Mouse (Mus musculus) right cerebral cortex, postnatal 36 days (tissue): ENCODE measurements around the gene Amn1.
"Not testable (repeated sequence)": the region's sequence is repeated elsewhere in the genome, so short reads cannot be mapped to it uniquely, and the experiment has no call there.

Source experiments
- DNase-seq, 2 experiments: peaks; one replicate each; pipeline ENCODE4 v3.0.0; 2022; ENCODE audit warnings: low spot score in 2 of 2, mixed read lengths in 1 of 2

The Amn1 gene

DNA sequence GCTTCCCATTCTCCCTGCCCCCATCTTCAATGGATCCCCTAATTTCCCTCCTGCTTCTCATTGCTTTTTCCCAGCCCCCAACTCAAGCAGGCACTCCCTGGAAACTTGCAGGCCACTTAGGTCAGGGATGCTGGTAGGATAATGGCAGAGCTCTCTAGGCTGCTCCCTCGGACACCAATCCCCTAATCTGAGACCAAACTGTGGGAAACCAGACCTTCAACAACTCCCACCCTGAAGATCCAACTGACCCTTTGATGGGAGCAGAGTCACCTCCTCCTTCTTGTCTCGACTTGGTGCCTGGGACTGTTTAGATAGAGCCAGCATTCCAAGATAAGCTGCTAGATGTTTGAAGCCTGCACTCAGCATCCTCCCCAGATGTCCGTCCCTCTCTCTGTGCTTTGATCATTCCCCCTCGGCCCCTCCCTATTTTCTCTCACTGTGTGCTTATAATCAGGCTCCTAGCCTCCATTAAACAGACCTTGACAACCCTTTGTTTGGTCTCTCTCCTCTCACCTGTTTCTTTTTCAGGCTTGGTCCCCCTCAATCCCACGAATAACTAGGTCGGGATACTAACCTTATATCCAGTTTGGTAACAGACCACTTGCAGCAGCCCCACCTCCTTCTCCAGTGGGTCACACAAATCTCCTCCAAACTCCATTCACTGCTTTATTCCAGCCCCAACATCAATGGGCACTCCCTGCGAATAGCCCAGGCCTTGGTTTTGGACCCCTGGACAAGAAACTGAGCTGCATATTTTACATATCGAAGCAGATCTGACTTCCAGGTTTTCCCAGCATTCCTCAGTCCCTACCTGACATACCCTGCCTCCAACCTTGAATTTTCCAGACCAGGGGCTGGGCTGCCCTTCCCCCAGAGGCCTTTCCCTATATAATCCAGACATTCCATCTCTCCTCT lies 34.1 kb downstream of the Amn1 start:
- no peak for DNase-seq

DNA sequence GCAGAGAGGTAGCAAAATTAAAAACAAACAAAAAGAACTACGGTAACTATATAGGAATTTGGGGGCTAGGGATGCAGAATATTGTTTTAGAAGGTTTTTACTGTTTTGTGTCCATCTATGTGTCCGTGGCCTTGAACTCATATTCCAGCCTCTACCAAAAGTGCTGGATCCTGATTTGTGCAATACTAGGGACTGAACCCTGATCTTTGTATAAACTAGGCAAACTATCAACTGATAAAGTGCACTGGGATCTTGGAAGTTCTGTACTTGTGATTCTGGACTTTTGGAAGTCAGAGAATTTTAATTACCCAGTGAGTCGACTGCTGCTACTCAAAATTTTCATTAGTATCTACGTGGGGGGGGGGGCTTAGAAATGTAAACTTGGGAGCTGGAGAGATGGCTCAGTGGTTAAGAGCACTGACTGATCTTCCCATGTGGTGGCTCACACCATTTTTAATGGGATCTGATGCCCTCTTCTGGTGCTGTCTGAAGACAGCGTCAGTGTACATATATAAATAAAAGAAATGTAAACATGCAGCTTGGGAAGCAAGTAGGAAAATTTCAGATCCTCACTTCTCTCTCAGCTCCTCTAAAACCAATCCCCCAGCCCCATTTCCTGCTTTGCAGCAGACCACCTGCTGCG lies 34.9 kb downstream of the Amn1 start:
- DNase-seq: no peak

DNA sequence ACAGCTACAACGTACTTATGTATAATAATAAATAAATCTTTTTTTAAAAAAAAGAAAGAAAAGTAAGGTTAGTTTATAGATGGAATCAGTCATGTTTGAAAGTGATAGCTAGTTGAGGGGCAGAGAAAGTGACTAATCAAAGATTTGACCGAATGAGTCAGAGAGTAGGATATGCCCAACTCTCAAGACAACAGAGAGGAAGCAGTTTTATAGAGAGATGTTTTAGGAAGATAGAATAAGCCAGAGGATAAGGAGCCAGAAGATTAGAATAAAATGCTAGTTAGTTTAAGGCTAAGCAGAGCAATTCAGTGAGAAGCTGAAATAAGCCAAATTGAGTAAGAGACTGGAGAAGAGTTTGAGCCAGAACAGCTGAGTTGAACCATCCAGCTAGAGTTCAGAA lies 36.4 kb downstream of the Amn1 start:
- DNase-seq: no peak

DNA sequence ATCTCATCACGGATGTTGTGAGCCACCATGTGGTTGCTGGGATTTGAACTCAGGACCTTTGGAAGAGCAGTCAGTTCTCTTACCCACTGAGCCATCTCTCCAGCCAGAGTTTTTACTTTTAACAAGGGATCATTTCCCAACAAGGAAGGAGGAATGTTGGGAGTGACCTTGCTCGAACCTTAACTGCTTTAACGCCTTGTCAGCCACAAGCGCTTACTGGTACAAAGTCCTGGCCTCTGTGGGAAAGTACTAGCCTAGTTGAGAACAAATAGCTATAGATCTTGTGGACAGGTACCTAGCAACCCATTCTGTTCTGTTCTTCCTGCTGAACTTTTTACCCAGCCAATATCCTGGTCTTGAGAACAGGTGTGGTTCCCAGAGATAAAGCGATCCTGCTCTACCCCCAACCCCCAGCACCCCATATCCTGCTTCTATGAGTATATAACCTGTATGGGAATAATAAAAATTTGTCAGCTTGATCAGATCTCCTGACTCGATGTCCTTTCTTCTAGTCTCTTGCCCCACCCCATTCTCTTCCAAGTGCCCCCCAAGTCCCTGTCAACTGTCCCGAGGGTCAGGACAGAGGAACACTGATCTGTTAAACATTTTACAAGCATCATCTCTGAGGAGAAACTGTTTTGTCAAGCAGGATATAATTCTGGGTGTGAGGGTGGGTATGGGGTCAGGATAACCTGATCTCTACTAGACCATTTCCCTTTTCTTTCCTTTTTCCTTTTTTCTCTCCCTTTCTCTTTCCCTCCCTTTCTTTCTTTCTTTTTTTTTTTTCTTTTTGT lies 39.9 kb downstream of the Amn1 start:
- DNase-seq: no peak

DNA sequence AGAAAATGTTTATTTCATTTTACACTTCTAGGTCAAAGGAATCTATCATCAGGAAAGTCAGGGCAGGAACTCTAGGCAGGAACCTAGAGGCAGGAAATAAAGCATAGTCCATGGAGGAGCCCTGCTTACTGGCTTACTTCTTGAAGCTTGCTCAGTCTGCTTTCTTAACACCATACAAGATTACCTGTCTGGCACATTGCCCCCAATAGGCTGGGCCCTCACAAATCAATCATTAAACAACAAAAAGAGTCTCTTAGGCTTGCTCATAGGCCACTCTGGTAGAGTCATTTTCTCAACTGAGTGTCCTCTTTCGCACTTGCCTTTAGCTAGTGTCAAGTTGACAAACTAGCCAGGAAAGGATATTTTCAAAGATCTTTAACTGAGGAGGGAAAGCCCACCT lies 43.4 kb downstream of the Amn1 start:
- DNase-seq: no peak

DNA sequence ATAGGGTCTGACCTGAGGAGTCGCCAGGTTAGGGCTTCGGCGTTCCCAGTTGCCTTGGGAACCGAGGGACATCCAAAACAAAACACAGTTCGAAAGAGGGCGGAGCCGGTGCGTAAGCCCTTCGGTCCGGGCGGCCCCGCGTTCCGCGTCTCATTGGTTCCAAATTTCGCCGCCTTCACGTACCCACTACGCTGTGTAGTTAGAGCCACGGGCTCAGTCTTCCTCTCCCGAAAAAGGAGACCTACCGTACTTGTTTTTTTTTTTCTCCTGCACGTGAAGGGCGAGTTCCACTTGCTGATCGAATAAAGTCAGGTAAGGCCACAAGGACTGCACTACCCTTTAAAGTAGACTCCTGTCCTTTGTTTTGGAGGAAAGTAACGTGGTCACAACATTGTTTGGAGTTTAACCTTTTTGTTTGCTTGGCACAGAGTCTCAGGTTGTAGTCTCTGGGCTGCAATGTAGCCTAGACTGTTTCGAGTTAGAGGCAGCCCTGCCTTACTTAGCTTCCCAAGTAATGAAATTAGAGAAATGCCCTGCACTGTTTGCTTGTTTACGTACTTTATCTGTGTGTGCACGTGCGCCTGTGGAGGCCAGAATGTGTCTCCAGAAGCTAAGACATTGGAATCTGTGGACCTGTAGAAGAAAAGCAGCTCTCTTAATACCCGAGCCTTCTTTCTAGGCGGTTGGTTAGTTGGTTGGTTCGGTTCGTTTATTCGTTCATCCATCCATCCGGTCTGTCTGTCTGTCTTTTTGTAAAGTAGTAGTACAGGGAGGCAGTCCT lies 46.9 kb downstream of the Amn1 start:
- DNase-seq: peak; percentile 59 to 61

DNA sequence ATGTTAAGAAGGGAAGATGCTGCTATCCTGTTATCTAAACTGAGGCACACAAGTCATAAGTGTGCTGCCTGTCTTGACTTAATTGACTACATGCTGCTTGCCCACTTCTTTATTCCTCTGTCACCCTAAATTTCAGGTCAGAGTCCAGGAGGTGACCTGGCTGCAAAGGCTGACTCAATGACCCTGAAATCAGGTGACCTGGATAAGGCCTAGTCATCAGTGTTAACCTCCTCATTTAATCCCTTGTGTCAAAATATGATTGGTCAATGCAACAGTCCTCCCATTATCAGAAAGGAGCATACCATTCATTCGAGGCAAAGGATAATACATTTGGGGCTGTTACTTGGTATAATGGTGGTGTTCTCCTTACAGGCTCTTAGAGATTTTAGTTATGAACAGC lies 49.0 kb downstream of the Amn1 start, which contains the start of gene Etfbkmt:
Gene Etfbkmt (plus strand): TSS at position 379 of the 400 bp plus-strand sequence.
- DNase-seq: no peak

DNA sequence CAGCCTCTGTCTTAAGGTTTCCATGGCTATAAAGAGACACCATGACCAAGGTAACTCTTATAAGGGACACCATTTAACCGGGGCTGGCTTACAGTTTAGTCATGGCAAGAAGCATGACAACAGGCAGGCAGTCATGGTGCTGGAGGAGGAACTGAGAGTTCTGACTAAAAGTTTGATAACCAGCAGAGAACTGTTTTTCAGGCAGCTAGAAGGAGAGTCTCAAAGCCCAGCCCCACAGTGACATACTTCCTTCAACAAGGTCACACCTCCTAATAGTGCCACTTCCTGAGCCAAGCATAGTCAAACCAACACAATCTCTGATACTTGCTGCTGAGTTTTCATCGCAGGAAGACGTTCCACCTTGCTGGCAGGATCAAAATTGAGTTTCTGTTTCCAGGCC lies 49.5 kb downstream of the Amn1 start:
- no peak for DNase-seq

DNA sequence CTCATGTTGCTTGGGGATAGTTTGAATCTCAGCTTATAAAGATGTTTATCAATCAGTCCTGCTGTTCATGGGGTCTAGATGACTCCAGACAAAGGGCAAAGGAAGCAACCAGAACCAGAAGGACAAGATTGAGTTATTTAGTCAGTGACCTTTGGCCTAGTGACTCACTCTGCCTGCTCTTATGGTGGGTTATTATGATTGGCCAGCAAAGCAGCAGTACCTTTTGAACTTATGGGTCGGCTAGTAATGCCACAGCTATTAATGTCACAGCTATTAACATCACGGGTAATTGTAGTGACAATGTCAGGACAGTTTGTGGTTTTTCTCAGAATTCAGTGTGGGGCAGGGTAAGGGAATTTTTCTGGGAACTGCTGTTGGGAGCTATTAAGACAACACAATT lies 50.6 kb downstream of the Amn1 start:
- no peak for DNase-seq

DNA sequence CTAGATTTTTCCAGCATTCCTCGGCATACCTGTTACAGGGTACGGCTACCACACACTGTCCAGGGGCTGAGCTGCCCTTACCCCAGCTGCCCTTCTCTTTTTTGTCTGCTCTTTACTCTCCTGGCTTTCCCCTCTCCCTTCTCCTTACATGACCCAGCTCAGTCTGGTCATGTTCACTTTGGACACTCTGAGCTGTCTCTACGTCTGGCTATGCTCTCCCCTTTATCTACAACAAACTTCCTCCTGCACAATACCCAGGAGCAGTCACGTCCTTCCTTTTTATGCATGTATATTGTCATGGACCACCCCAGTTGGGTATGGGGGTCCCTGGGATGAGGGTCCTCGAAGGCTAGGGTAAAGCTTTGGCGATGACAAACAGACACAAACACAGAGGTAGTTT lies 52.9 kb downstream of the Amn1 start:
- no peak for DNase-seq

DNA sequence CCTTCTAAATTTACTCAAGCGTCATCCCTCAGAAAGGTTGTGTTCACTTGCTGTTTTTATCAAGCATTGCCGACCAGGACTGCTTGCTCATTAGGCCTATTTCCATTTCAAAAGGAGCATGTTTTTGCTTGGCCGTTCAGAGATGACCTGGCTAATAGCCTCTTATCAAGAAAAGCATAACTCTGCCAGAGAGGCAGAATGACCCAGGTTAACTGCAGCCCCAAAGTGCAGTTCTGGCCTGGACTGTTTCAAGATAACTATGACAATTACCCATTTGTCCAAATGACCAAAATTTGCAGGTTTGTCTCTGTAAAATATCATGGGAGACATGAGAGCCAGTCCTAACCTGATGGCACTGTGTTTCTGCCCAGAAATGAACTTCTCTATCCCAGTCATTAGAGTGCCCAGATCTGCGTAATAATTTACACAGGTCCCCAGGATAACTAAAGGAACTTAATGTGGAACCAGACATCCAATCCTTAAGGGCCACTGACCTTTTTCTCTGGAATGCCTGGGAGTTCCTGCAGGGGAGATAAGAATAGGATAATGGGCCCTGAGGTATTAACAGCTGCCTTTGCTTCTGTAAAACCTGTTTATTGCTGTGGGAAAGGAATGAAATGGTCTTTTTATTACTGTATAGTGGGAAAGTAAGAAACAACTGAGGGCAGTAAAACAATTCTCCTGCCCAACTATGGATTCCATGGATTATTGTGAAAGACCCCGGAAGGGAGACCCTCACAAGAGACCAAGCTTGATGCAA lies 53.9 kb downstream of the Amn1 start:
- DNase-seq: no peak

DNA sequence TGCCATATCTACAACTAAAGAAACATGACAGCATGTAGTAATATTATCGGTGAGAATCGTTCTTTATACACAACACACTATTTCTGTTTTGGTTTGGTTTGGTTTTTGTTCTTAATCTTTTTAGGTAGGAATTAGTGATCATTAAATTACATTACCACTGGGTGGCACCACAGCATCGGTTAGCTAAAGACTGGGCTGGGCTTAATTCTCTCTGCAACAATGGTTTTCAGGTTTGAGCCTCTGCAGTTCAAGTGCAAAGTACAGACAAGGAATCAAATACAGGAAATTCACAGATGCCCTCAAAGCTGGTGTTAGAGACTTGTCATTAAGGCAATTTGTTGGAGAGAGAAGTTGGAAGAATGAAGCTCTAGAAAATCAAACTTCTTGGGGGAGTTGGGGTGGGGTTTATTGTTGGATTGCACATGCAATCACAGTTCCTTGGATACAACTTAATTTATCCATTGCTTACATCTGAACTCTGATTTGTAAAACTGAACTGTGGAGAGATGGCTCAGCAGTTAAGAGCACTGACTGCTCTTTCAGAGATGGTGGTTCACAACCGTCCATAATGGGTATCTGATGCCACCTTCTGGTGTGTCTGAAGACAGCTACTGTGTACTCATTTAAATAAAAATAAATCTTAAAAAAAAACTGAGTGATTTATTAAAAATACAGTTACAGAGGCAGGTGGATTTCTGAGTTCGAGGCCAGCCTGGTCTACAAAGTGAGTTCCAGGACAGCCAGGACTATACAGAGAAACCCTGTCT lies 56.0 kb downstream of the Amn1 start:
- no peak for DNase-seq

DNA sequence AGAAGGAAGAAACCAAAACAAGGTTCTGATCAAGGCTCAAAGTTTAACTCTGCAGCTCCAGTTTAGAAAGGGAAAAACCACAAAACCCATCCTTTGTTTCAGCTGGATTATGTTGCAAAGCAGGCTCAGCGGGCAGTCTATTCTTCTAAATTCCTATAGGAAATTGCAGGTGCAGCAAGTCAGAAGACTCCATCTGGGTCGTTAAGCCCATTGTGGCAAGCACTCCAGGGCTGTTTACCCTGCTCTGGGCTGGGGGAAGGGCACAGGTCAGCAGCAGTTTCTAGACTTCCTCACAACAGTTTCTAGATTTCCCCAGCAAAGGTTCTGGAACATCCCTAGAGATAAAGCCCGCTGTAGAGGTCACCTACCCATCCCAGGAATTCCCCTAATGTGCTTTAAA lies 57.4 kb downstream of the Amn1 start:
- DNase-seq: no peak

DNA sequence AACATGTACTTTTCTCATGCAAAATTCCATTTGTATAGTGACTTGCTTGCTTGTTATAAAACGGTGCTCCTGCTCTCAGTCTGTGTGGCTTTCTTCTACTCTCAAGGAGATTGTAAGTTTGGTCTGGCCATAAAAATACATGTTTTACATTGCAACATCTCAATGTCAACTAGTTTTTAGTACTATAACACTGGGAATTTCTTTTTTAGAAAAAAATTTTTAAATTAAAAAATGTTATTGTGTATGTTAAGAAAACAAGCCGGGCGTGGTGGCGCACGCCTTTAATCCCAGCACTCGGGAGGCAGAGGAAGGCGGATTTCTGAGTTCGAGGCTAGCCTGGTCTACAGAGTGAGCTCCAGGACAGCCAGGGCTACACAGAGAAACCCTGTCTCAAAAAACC lies 58.6 kb downstream of the Amn1 start, which contains the start of gene Gm10203:
Gene Gm10203 (plus strand): TSS at position 301 of the 400 bp plus-strand sequence.
- not testable (repeated sequence) for DNase-seq

DNA sequence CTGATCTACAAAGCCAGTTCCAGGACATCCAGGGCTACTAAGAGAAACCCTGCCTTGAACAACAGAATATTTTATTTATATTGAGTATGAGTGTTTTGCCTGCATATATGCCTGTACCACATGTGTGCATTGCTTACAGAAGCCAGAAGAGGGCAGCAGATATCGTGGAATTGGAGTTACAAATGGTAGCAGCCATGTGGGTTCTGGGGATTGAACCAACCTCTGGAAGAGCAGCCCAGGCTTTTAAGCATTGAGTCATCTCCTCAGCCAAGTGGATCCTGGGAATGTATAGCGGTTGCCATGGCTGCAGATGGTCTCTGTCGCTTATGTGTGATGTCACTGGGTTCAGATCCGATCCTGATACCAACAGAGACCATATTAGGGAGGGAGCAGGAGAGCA lies 61.8 kb downstream of the Amn1 start:
- DNase-seq: no peak

DNA sequence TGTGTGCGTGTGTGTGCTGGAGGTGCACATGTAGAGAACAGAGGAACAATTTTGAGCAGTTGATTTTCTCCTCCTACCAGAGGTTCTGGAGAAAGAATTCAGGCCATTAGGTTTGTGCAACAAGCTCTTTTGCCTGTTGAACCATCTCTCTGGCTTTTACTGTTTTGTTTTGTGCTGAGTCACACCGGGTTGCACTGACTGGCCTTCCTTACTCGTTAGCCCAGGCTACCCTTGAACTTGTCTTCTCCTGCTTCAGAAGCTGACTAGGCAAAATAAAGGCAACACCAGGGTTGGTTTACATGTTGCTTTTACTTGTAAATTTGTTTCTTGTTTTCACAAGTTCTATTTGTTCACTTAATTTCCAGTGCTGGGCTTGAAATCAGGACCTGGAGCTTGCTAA lies 65.5 kb downstream of the Amn1 start:
- DNase-seq: no peak

DNA sequence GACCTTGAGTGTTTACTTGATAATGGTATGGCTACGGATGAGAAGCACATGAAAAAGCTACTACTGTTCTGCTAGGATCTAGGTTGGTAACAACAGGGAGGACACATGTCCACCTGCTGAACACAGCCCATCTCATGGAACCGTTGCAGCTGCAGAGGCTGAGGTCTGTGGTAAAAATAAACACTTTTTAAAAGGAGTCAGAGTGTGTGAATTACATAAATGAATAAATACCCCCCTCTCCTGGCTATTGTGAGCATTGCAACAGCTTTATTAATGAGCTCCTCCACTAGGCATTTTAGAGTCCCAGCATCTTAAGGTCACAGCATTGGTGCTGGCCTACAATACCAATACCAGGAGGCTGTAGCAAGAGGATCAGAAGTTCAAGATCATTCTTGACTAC lies 68.7 kb downstream of the Amn1 start:
- peak; percentile 21 to 39 for DNase-seq

DNA sequence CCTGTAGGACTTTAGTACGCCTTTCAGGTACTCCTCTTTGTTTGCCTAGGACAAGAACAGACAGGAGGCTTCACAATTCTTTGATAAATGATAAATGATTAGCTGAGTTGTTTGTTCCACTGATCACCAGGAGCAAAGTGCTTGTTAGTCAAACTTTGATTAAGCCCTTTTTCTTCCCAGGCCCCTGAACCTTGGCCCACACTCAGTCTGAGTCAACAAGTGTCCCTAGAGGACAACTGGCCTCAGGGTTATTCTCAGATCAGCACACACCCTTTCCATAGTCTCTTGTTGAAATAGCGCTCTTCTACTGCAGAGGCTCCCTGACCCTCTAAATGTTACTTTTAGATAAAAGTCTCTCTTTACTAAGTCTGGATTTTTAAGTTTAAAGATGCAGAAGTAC lies 69.6 kb downstream of the Amn1 start:
- no peak for DNase-seq

DNA sequence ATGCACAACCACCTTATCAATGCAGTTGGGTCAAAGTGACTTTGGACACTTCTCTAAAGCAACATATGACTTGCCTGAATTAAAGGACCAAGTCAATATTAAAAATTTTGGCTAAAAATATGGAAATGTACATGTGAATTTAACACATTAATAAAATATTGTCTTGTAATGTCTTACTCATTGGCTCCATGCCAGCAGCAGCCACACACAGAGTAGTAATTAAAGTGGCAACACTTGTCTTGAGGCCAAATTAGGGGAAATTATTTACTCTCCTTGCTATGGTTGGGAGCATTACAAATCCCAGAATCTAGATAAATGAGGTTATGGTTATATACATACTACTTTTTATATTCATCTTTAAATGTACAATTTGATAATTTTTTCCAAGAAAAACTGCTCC lies 71.5 kb downstream of the Amn1 start:
- no peak for DNase-seq

DNA sequence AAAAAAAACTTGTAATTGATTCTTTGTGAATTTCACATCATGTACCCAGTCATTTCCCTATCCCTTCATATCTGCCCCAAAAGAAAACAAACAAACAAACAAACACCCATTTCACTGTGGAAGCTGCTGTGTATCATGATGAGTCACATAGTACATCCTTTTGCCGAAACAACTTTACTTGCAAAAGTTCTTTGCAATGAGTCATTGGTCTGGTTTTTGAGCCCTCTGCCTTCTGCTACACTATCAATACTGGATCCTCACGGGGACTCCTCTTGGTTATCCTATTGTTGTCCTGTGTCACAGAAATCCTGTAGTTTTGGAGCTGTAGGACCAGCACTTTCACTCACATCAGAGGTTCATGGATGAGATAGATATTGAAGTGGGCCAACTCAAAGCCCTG lies 79.6 kb downstream of the Amn1 start:
- DNase-seq: no peak
